Mouse (Mus musculus): ENCODE measurements at regions not wholly inside any gene's neighbourhood (a gene's known extent, or its start where the extent isn't known, plus 50 kb on each side); places are given as distances from the start of the nearest gene placed in this dataset.

DNA sequence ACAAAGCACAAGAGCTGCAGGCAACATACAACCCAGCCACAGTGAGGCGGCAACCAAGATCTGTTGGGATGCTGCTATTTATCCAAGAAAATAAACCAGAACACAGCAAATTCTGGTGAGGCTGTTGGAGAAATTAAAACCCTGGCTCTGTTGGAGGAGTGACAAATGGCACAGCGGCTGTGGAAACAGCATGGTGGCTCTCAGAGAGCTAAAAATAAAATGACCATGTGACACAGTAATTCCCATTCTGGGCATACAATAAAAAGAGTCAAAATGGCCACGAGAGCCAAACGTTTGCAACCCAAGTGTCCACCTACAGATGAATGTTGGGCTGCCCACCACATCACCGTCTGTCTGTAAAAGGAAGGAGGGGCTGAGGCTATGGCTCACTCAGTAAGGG lies 55.9 kb upstream of the Zdhhc25 start:
- no peak for DNase-seq (ENCODE audit: low spot score in 2 of 2)

GRCm38 (mm10) chr15:88548261-88548660 lies 51.8 kb upstream of the Zdhhc25 start:
- no peak for DNase-seq (ENCODE audit: low spot score in 2 of 2)
